Mouse (Mus musculus) embryonic facial prominence, embryonic 10.5 days (tissue): ENCODE measurements around the gene Gm49358. TPM values are rescaled to one million over a fixed set of nuclear protein-coding genes. Genes with fewer than 3 reads are reported as not detected.

Experiments used
- DNase-seq: peaks from one replicate; pipeline ENCODE4 v3.0.0-alpha.2; 2017; ENCODE audit warnings: low spot score
- H3K27ac ChIP-seq: fragments of 300-500 bp; sonication (generic); replicated peaks from 2 replicates; pipeline ENCODE4 v1.5.1; 2016; ENCODE audit warnings: mild to moderate bottlenecking
- H3K27me3 ChIP-seq: fragments of 300-500 bp; sonication (generic); replicated peaks from 2 replicates; pipeline ENCODE4 v1.6.1; 2016; ENCODE audit warnings: low read depth, mild to moderate bottlenecking; ENCODE audit not compliant: poor library complexity, severe bottlenecking
- H3K36me3 ChIP-seq: fragments of 300-500 bp; sonication (generic); replicated peaks from 2 replicates; pipeline ENCODE4 v1.6.1; 2016; ENCODE audit warnings: mild to moderate bottlenecking, moderate library complexity
- H3K4me1 ChIP-seq: fragments of 300-500 bp; sonication (generic); 2 replicates; pipeline ENCODE4 v1.6.1; 2016
- H3K4me3 ChIP-seq: fragments of 300-500 bp; sonication (generic); 2 replicates; pipeline ENCODE4 v1.5.1; 2016; ENCODE audit warnings: mild to moderate bottlenecking, moderate library complexity
- H3K9me3 ChIP-seq: fragments of 300-500 bp; sonication (generic); 2 replicates; pipeline ENCODE4 v1.6.1; 2016; ENCODE audit warnings: mild to moderate bottlenecking
- WGBS: fragments of 180-500 bp; shearing (Covaris S2); methylation state at CpG from one replicate; pipeline ENCODE4 v1.1.7; 2016; 5-methylcytosine and 5-hydroxymethylcytosine counted together
- polyA plus RNA-seq: library from polyadenylated mRNA; unstranded; fragments of >200 nt; fragmentation: Nextera tagmentation; extraction: Ambion mirVana; gene quantifications from 2 replicates; pipeline ENCODE4 v1.2.1, GENCODE M21; 2016

The Gm49358 gene
- polyA plus RNA-seq, 1 experiment from 2014 or later: not detected

DNA sequence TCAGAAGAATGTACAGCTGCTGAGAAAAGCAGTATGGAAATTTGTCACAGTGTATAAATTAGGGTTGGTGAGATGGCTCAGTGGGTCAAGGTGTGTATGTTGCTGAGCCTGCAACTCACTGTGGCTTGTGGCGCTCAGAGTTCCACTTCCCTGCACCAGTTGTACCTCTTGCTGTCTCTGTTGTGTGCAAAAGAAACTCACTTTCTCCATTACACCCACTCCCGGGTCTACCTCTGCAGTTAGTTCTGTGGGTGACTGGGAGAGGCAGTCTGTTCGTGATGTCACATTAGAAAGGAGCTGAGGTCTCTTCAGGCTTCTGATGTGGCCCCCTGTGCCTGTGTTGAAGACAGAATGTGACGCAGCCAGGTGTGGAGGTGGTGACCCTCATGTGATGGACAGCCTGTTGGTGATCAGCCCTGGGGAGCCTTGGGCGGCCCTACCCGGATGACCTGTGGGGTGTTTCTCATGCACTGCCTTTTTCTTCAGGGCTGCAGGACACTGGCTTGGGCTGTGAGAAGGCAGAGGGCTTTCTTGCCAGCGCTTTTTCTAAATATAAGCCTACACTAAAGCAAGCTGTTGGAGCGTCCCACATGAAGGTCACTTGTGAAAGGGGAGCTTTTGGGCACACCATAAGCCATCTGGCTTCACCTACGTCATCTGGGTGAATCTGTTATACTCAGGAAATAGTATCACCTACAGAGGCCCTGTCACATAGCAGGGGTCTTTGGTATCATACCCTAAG, 31.2 kb downstream of the Gm49358 start:
- no peak for DNase-seq
- no peak overlapping the region for H3K27ac ChIP-seq
- no peaks in the 10 kb centered on the region for H3K36me3 ChIP-seq
- no peaks in the 10 kb centered on the region for H3K9me3 ChIP-seq
- no peaks in the 10 kb centered on the region for H3K27me3 ChIP-seq
- H3K4me1 ChIP-seq: peaks cover 9% of the 10 kb centered on the region
- WGBS: 94% methylated on average over 9 of the region's 9 CpGs
- H3K4me3 ChIP-seq: no peak overlapping the region

DNA sequence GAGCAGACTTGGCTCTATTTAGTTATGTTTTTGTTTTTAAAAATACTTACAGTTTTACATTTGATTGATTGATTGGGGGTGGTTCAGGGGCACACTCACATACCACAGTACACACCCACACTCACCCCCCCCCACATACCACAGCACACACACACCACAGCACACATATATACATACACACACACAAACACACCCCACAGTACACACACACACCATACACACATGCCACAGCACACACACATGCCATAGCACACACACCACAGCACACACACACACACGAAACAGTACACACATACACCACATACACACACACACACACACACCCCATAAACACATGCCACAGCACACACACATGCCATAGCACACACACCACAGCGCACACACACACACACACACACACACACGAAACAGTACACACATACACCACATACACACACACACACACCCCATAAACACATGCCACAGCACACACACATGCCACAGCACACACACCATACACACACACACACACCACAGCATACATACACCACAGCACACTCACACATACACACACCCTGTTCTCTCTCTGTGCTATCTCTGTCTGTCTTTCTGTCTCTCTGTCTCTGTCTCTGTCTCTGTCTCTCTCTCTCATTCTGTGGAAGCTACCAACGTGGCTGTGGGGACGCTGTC, 32.4 kb downstream of the Gm49358 start:
- Histone ChIP-seq H3K27me3 (no peaks in the 10 kb centered on the region), H3K4me1 (peaks cover 9% of the 10 kb centered on the region), H3K9me3 (no peaks in the 10 kb centered on the region), H3K36me3 (no peaks in the 10 kb centered on the region), H3K4me3 (no peak overlapping the region), H3K27ac (no peak overlapping the region)
- WGBS: 92% methylated on average over 5 of the region's 5 CpGs
- no peak for DNase-seq

DNA sequence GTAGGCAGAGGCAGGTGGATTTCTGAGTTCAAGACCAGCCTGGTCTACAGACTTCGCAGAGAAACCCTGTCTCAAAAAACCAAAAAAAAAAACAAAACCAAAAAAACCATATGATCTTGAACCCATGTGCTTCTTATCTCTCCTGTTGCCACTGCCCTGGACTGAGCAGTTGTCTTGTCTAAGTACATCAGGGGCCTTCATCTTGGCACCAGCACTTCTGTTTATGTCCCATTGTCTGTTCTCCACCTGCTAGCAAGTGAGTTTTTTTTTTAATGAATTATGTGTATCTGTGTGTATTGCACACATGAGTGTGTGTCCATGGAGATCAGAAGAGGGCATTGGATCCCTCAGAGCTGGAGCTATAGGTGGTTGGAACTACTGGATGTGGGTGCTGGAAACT, 43.6 kb downstream of the Gm49358 start:
- no peaks in the 10 kb centered on the region for H3K27me3 ChIP-seq
- DNase-seq: no peak
- 0 out of 2 replicates have a peak, but pooled peaks cover 4% of the 10 kb centered on the region for H3K36me3 ChIP-seq
- H3K4me3 ChIP-seq: no peak overlapping the region
- no peak overlapping the region for H3K27ac ChIP-seq
- H3K9me3 ChIP-seq: no peaks in the 10 kb centered on the region
- WGBS: 92% methylated on average over 1 of the region's 1 CpGs
- H3K4me1 ChIP-seq: peaks cover 4% of the 10 kb centered on the region; the same call in 1 of the 2 replicates

DNA sequence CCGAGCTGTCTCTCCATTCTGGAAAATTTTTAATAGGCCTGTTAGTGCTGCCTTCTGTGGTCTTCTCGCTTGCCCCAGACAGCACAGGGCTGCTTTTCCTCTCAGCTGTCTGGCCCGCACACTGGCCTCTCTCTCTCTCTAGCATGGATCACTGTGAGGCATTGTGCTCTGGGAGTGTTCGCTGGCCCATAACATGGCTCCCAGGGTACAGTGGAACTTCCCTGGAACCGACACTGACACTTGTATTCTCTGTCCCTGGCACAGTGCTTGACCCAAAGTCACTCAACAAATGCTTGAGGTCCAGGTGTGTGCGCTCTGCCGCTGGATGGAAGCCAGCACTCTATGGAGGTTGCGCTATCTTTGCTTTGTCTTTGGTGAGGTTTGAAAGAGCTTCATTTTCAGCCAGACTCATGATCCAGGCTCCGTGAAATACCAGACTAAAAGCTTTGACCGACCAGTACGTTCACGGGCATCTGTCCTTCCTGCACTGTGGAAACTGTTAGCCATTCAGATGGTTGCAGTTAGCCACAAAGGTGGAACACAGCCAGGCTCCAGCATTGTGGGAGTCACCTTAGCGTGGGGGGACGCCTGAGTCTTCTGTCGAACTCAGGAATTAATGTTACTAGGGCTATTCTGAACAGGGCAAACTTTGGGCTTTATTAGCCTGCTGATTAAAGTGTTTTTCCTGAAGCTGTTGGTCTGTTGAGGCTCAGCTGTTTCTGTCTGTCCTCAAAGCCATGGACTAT, 44.4 kb downstream of the Gm49358 start:
- Histone ChIP-seq H3K9me3 (no peaks in the 10 kb centered on the region), H3K36me3 (0 out of 2 replicates have a peak, but pooled peaks cover 4% of the 10 kb centered on the region), H3K27ac (no peak overlapping the region), H3K4me3 (no peak overlapping the region), H3K4me1 (peaks cover 4% of the 10 kb centered on the region; the same call in 1 of the 2 replicates), H3K27me3 (no peaks in the 10 kb centered on the region)
- DNase-seq: no peak
- 79% methylated on average over 15 of the region's 15 CpGs for WGBS

DNA sequence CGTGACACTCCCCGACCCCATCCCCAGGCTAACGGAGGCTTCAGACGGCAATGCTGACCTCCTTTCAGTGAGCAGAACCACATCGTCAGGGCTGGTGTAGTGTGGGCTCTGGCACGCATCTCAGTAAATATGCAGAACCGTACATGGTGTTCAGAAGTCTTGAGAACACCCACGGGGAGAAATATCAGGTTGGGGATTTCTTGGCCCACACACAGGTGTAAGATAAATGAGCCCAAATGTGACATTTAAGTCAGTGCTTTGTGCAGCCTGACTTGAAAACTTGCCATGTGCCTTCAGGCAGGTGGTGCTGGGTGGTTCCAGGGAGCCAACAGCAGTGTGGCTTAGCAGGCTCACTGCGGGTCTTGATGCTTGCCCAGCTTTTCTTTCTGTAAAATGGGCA, 46.2 kb downstream of the Gm49358 start:
- WGBS: 85% methylated on average over 9 of the region's 9 CpGs
- H3K9me3 ChIP-seq: no peaks in the 10 kb centered on the region
- H3K36me3 ChIP-seq: 0 out of 2 replicates have a peak, but pooled peaks cover 4% of the 10 kb centered on the region

DNA sequence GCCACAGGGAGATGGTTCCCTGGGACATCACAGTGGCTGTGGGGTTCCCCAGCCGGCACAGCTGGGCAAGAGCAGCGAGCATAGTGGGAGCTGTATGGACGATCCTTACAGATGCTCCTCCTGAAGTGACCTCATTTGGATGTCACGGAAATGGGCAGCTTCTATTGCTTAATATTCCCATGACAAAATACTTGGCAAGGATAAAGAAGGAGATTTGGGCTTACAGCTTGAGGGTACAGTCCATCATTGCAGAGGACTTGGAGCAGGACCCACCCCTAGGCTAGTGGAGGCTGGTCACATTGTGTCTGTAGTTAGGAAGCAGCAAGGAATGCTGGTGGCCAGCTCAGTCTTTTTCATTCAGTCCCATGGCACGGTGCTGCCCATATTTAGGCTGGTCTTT, 46.8 kb downstream of the Gm49358 start:
- 91% methylated on average over 5 of the region's 5 CpGs for WGBS

More for the DNA sequence above, 46.2 kb downstream of the Gm49358 start:
- no peak overlapping the region for H3K27ac ChIP-seq
- DNase-seq: no peak
- no peaks in the 10 kb centered on the region for H3K27me3 ChIP-seq
- no peak overlapping the region for H3K4me3 ChIP-seq
- peaks cover 18% of the 10 kb centered on the region for H3K4me1 ChIP-seq

DNA sequence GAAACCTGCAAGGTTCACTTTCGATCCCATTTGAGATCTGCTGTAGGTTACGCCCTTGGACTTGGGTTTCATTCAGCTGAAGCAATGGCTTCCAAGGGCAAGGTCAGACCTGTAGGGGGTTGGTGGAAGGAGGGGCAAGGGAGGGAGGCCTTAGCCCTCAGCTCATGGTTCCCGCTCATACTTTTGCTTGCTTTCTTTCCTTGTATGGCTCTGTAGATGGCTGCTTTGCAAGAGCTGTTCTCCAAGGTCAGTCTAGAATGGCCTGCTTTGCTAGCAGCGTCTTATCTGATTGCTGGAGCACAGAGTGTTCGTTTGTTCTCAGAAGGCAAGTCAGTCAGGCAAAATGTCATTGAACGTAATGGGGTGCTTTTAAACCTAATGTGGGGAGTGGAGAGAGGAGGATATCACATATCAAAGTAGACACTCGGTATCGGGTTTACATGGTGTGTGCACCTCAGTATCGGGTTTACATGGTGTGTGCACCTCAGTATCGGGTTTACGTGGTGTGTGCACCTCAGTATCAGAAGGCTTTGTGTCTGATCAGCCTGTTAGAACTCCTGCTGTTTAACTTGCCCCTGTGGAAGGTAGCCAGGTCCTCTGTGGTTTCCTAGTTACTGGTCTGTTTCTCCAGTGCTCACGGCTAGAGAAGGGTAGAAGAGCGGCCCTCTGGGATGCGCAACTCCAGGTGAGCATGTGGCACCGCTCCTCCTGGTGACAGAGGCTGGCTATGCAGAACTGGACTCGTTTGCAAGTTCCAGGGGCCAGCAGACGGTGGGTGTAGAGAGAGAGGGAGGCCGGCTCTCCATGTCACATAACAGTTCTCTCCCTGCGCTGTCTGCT, 50.7 kb downstream of the Gm49358 start:
- no peaks in the 10 kb centered on the region for H3K9me3 ChIP-seq
- 67% methylated on average over 19 of the region's 19 CpGs for WGBS
- peak overlapping the region; percentile 60 for H3K27ac ChIP-seq
- H3K4me1 ChIP-seq: peaks cover 32% of the 10 kb centered on the region
- 0 out of 2 replicates have a peak, but pooled peaks cover 5% of the 10 kb centered on the region for H3K36me3 ChIP-seq
- no peaks in the 10 kb centered on the region for H3K27me3 ChIP-seq
- no peak for DNase-seq
- no peak overlapping the region for H3K4me3 ChIP-seq

More for the DNA sequence above, 46.8 kb downstream of the Gm49358 start:
- Histone ChIP-seq H3K9me3 (no peaks in the 10 kb centered on the region), H3K4me1 (peaks cover 19% of the 10 kb centered on the region), H3K4me3 (no peak overlapping the region), H3K36me3 (0 out of 2 replicates have a peak, but pooled peaks cover 4% of the 10 kb centered on the region), H3K27me3 (no peaks in the 10 kb centered on the region), H3K27ac (no peak overlapping the region)
- no peak for DNase-seq

DNA sequence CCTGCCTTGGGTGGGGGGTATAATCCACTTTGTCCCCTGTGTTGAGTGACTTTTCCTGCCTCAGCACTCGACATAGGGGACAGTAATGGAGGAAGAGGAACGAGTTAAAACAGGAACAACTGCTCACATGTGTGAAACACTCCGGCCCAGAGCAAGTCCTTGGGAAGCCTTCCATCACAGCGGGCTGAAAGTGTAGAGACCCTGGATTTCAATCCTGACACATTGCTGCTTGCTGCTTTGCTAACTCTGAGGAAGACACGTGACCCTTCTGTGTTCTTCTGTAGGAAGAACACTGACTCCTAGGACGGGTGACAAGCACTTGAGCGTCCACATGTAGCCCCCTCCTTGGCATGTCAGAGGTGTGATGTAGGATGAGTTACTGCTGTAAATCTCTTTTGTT, 51.4 kb downstream of the Gm49358 start:
- Histone ChIP-seq H3K36me3 (0 out of 2 replicates have a peak, but pooled peaks cover 5% of the 10 kb centered on the region), H3K27me3 (no peaks in the 10 kb centered on the region), H3K4me1 (peaks cover 38% of the 10 kb centered on the region), H3K9me3 (no peaks in the 10 kb centered on the region), H3K27ac (peak overlapping the region; percentile 60), H3K4me3 (no peak overlapping the region)
- 83% methylated on average over 7 of the region's 7 CpGs for WGBS
- no peak for DNase-seq

DNA sequence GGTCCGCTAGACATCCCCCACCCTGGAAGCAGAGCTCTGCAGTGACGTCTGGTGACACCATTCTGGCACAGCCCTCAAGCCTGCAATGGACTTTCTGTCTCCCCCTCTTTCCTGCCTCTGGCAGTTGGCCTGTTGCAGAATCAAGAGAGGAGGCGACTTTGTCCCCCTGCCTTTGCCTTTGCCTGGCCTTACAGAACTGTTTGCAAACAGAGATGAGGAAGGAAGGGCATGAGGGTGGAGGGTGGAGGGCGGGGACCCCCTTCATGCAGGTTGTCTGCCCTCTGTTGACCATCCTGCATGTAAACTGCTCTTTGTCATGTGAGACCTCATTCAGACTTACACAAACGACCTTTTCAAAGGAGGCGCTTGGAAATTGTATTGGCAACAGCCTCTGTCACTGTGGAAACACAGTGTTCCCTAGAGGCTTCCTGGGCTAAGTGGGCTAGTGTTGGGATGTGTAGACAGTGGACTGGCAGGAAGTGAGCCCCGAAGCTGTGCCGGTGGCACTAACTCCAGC, 55.9 kb downstream of the Gm49358 start:
- peaks cover 63% of the 10 kb centered on the region for H3K4me1 ChIP-seq
- DNase-seq: peak; percentile 49
- no peaks in the 10 kb centered on the region for H3K27me3 ChIP-seq
- H3K9me3 ChIP-seq: no peaks in the 10 kb centered on the region
- peak overlapping the region; percentile 62 for H3K27ac ChIP-seq
- 24% methylated on average over 8 of the region's 8 CpGs for WGBS
- no peak overlapping the region for H3K4me3 ChIP-seq
- H3K36me3 ChIP-seq: 0 out of 2 replicates have a peak, but pooled peaks cover 5% of the 10 kb centered on the region

DNA sequence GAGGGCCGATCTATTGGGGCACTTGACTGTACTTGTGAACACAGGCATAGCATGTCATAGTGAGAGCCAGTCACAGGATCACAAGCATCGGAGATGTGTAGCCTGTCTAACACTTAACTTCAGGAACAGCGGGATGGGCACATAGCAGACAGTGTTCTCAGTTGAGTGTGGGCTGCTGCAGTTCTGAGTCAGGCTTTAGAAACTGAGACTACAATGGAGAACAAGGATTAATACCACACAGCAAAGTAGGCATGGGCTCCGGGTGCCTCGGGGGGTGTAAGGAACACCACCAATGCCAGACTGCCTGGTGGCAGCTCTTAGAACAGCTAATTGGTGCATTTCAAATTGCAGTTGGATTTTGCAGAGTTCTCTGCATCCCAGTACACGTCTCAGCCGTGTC, 57.2 kb downstream of the Gm49358 start:
- 89% methylated on average over 7 of the region's 7 CpGs for WGBS
- no peaks in the 10 kb centered on the region for H3K27me3 ChIP-seq
- no peaks in the 10 kb centered on the region for H3K9me3 ChIP-seq
- no peak overlapping the region for H3K27ac ChIP-seq
- H3K4me1 ChIP-seq: peaks cover 73% of the 10 kb centered on the region
- DNase-seq: no peak
- H3K36me3 ChIP-seq: 0 out of 2 replicates have a peak, but pooled peaks cover 5% of the 10 kb centered on the region
- no peak overlapping the region for H3K4me3 ChIP-seq

DNA sequence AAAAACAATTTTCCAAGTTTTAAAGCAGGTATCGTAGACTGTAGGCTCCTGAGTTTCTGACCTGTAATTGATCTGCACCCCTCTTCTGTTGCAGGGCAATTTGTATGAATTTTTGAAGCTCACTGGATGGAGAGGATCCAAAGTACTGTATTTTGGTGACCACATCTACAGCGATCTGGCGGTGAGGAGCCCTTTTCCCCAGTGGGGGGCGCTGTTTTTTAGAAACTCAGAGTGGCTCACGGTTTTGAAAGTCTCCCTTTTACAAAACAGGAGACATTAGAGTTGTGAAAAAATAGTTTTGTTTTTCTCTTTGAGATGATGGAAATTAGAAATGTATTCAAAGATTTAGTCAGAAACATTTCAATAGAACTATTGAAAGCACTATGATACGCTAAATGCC, 60.3 kb downstream of the Gm49358 start:
- peak; percentile 44 for DNase-seq
- peaks cover 73% of the 10 kb centered on the region for H3K4me1 ChIP-seq
- 74% methylated on average over 6 of the region's 6 CpGs for WGBS
- no peak overlapping the region for H3K4me3 ChIP-seq
- H3K9me3 ChIP-seq: peaks cover 1% of the 10 kb centered on the region; the same call in 1 of the 2 replicates
- H3K27me3 ChIP-seq: no peaks in the 10 kb centered on the region
- no peak overlapping the region for H3K27ac ChIP-seq
- peaks cover 6% of the 10 kb centered on the region for H3K36me3 ChIP-seq
